Mouse (Mus musculus) intestine, embryonic 15.5 days (tissue): ENCODE results near the gene Hnrnpa0. TPM values are rescaled to one million over a fixed set of nuclear protein-coding genes. Genes with fewer than 3 reads are reported as not detected.

Source experiments
- ATAC-seq: fragments of 200-750 bp; cut with Nextera tagmentation; 2 replicates; pipeline ENCODE4 v1.8.0; 2017; ENCODE audit warnings: moderate TSS enrichment, moderate library complexity
- H3K27ac ChIP-seq: fragments of 300-500 bp; sonication (generic); 2 replicates; pipeline ENCODE4 v1.5.1; 2015; ENCODE audit warnings: mild to moderate bottlenecking, inconsistent platforms
- H3K27me3 ChIP-seq: fragments of 300-500 bp; sonication (generic); replicated peaks from 2 replicates; pipeline ENCODE4 v1.6.1; 2015; ENCODE audit warnings: inconsistent platforms
- H3K36me3 ChIP-seq: fragments of 300-500 bp; sonication (generic); 2 replicates; pipeline ENCODE4 v1.6.1; 2015; ENCODE audit warnings: inconsistent platforms
- H3K4me1 ChIP-seq: fragments of 300-500 bp; sonication (generic); replicated peaks from 2 replicates; pipeline ENCODE4 v1.6.1; 2015; ENCODE audit warnings: inconsistent platforms
- H3K4me2 ChIP-seq: fragments of 300-500 bp; sonication (generic); replicated peaks from 2 replicates; pipeline ENCODE4 v1.6.1; 2015; ENCODE audit warnings: mild to moderate bottlenecking, inconsistent platforms
- H3K4me3 ChIP-seq: fragments of 300-500 bp; sonication (generic); replicated peaks from 2 replicates; pipeline ENCODE4 v1.5.1; 2015; ENCODE audit warnings: inconsistent platforms
- H3K9ac ChIP-seq: fragments of 300-500 bp; sonication (generic); 2 replicates; pipeline ENCODE4 v1.6.1; 2015; ENCODE audit warnings: inconsistent platforms
- H3K9me3 ChIP-seq: fragments of 300-500 bp; sonication (generic); 2 replicates; pipeline ENCODE4 v1.6.1; 2016; ENCODE audit warnings: inconsistent platforms
- WGBS: fragments of 180-500 bp; shearing (Covaris S2); methylation state at CpG from one replicate; pipeline ENCODE4 v1.1.7; 2015; 5-methylcytosine and 5-hydroxymethylcytosine counted together
- polyA plus RNA-seq: library from polyadenylated mRNA; unstranded; fragments of >200 nt; fragmentation: Nextera tagmentation; extraction: Ambion mirVana; gene quantifications from 2 replicates; pipeline ENCODE4 v1.2.1, GENCODE M21; 2015

The Hnrnpa0 gene
- polyA plus RNA-seq: 28.2 and 36.2 TPM in 2 replicates

DNA sequence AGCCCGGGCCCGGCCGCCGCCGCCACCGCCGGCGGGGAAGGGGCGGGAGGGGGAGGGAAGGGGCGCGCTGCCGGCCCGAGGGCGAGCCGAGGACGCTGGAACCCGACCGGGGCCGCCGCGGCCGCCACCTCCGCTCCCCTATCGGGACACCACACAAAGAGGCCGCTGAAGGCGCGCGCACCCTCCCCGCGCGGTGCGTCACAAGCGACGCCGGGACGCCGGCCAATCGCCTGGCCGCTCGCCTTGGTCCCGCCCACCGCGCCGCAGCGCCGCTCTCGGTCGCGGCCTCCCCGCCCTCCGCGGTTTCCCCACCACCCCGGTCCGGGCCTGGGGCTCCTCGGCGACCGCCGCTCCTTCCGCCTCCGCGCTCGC, at the start of gene Hnrnpa0:
TSS of gene Hnrnpa0 (minus strand) at position 161 of the 372 bp plus-strand sequence.
- Histone ChIP-seq H3K27me3 (no peaks in the 10 kb centered on the region), H3K9ac (peak within 1 kb of the TSS; percentile 99), H3K27ac (peak within 1 kb of the TSS; percentile 98), H3K9me3 (no peaks in the 10 kb centered on the region), H3K36me3 (no peaks in the 10 kb centered on the region), H3K4me1 (peaks cover 23% of the 10 kb centered on the region), H3K4me3 (peak within 1 kb of the TSS; percentile 90), H3K4me2 (peak within 1 kb of the TSS; percentile 73)
- ATAC-seq: peak; percentile 95
- 0% methylated on average over 25 of the region's 62 CpGs for WGBS

DNA sequence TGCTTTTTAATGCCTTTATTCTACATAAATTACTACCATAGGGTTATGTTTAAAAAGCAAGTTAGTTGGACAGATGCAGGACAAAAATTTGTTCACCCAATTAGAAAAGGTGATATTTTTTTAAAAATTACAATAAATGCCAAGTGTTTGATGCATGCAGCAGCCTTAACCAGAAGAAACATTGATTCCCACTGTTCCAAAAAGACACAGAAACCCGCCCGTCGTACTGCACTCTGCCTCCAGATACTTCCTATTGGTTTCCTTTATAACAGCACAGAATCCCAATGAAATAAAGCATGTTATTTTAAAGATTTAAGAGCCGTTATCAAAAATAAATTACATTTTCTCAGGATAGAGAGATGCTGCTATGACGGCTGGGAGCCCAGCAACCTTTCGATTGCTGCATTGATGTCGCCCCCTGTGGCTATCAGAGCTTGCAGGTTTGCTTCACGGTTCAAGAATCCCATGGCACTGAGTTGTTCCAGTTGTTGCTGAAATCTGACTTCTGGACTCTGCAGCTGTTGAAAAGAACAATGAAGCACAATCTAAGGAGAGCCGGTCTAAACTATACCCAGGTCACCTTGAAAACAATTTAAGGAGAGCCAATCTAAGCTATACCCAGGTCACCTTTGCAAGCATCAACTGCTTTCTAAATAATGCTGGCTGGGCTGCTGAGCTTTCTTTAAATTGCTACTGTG, 49.3 kb upstream of the Hnrnpa0 start:
- Histone ChIP-seq H3K4me2 (no peak overlapping the region), H3K27me3 (no peaks in the 10 kb centered on the region), H3K9me3 (no peaks in the 10 kb centered on the region), H3K36me3 (peaks cover 14% of the 10 kb centered on the region; the same call in 1 of the 2 replicates), H3K9ac (no peak overlapping the region), H3K27ac (no peak overlapping the region), H3K4me3 (no peak overlapping the region), H3K4me1 (no peaks in the 10 kb centered on the region)
- no peak for ATAC-seq
- 90% methylated on average over 9 of the region's 9 CpGs for WGBS

DNA sequence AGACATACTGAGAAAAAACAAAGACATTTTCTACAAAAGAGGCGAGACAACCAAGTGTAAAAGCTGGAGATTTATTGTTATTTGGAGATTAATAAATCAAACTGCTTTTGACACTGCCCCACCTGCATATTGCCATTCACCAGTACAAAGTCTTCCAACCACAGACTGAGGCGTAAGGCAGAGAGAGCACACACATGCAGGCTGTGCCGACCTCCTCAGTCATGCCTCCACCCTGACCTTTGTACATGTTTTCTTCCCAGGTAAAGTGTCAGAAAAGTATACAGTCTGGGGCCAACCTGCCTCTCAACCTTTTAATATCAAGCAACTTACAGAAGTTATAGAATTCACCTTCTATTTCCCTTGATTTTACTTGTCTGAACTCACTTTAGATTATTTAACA, 47.7 kb upstream of the Hnrnpa0 start:
- peak; percentile 95 for ATAC-seq
- Histone ChIP-seq H3K27ac (no peak overlapping the region), H3K36me3 (peaks cover 14% of the 10 kb centered on the region; the same call in 1 of the 2 replicates), H3K4me2 (no peak overlapping the region), H3K27me3 (no peaks in the 10 kb centered on the region), H3K4me3 (no peak overlapping the region), H3K9ac (no peak overlapping the region), H3K9me3 (no peaks in the 10 kb centered on the region), H3K4me1 (no peaks in the 10 kb centered on the region)
- 59% methylated on average over 3 of the region's 3 CpGs for WGBS

DNA sequence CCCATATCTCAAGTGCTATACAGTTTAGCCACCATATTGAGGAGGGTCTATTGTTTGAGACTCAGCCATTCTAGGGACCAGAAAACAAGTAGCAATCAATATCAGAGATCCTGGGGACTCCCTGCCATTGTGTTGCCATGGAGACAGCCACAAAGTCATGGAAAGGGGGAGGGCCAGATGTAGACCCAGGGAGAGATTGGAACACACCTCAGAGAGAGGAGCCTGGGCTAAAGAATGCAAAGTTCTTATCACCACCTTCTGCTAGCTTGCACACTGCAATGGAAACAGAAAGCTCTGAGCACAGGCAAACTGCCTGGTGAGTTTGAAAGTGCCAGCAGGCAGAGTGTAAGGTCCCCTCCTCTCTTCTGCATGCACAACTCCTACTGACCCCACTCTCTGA, 39.8 kb upstream of the Hnrnpa0 start:
- Histone ChIP-seq H3K36me3 (peaks cover 7% of the 10 kb centered on the region; the same call in 1 of the 2 replicates), H3K9me3 (no peaks in the 10 kb centered on the region), H3K27ac (no peak overlapping the region), H3K4me2 (no peak overlapping the region), H3K4me1 (no peaks in the 10 kb centered on the region), H3K4me3 (no peak overlapping the region), H3K9ac (no peak overlapping the region), H3K27me3 (no peaks in the 10 kb centered on the region)
- no peak for ATAC-seq

- no peak for ATAC-seq
- Histone ChIP-seq H3K36me3 (peaks cover 29% of the 10 kb centered on the region), H3K4me1 (no peaks in the 10 kb centered on the region), H3K9ac (no peak overlapping the region), H3K9me3 (no peaks in the 10 kb centered on the region), H3K27me3 (no peaks in the 10 kb centered on the region), H3K4me2 (no peak overlapping the region), H3K4me3 (no peak overlapping the region), H3K27ac (no peak overlapping the region)
- 94% methylated on average over 12 of the region's 12 CpGs for WGBS
Measured at GRCm38 (mm10) chr13:58163343-58163742, 35.0 kb upstream of the Hnrnpa0 start.

DNA sequence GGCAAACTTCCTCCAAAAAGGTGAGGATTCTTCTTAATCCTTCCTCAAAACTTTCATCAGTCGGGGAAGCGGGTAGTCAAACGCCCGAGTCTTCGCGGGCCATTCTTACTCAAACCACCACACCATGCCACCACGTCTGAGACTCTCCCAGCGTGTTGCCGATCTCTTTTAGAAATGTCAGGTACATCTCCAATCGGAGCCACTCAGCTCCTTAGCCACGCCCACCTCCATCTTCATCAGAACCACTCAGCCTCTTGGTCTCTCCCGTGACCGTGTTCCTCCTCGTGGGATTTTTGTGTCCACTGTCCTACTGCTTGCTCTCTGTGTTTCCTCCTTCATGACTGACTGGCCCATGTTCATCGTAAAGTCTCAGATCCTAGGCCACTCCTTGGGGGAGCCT, 32.4 kb upstream of the Hnrnpa0 start:
- no peak overlapping the region for H3K27ac ChIP-seq
- H3K4me2 ChIP-seq: no peak overlapping the region
- no peaks in the 10 kb centered on the region for H3K27me3 ChIP-seq
- 96% methylated on average over 15 of the region's 15 CpGs for WGBS
- ATAC-seq: no peak
- H3K9ac ChIP-seq: no peak overlapping the region
- H3K4me3 ChIP-seq: no peak overlapping the region
- H3K9me3 ChIP-seq: no peaks in the 10 kb centered on the region
- H3K4me1 ChIP-seq: peaks cover 4% of the 10 kb centered on the region
- peaks cover 29% of the 10 kb centered on the region for H3K36me3 ChIP-seq

- Histone ChIP-seq H3K4me3 (peak overlapping the region; percentile 91), H3K27me3 (no peaks in the 10 kb centered on the region), H3K4me1 (peaks cover 4% of the 10 kb centered on the region), H3K36me3 (peaks cover 23% of the 10 kb centered on the region), H3K4me2 (peak overlapping the region; percentile 95), H3K9ac (peak overlapping the region; percentile 66), H3K9me3 (no peaks in the 10 kb centered on the region), H3K27ac (peak overlapping the region; percentile 52)
- WGBS: 5% methylated on average over 16 of the region's 16 CpGs
- peak; percentile 67 for ATAC-seq
Measured at GRCm38 (mm10) chr13:58158099-58158912, 29.9 kb upstream of the Hnrnpa0 start.

- 0% methylated on average over 30 of the region's 30 CpGs for WGBS
- H3K27ac ChIP-seq: peak within 1 kb of the TSS; percentile 52
- peak within 1 kb of the TSS; percentile 95 for H3K4me2 ChIP-seq
- peak within 1 kb of the TSS; percentile 66 for H3K9ac ChIP-seq
- peak; percentile 94 for ATAC-seq
- H3K4me1 ChIP-seq: peaks cover 4% of the 10 kb centered on the region
- peaks cover 22% of the 10 kb centered on the region for H3K36me3 ChIP-seq
- H3K4me3 ChIP-seq: peak within 1 kb of the TSS; percentile 91
- H3K27me3 ChIP-seq: no peaks in the 10 kb centered on the region
- no peaks in the 10 kb centered on the region for H3K9me3 ChIP-seq
Measured at GRCm38 (mm10) chr13:58157447-58158098, 29.2 kb upstream of the Hnrnpa0 start, which contains the start of gene Idnk. Gene Idnk, plus strand, starts transcription at chr13:58157649.

DNA sequence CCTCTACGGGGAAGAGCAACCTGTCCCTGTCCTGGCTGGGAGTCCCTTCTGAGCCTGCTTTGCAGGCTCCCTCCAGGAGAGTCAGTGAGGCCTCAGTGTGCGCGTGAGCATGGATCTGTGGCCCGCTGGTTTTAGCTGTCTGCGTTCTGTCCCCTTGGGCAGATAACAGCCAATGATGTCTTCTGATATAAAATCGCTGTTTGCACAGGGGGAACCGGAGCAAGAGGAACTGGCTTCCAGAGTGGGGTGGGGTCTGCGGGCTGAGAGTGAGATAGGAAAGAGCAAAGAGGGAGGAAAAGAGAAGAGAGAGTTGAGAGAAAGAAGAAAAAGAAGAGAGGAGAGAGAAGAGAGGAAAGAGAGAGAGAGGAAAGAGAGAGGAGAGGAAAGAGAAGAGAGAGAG, 28.7 kb upstream of the Hnrnpa0 start:
- H3K9ac ChIP-seq: peak overlapping the region; percentile 66; the same call in 1 of the 2 replicates
- H3K27ac ChIP-seq: no peak overlapping the region
- no peaks in the 10 kb centered on the region for H3K27me3 ChIP-seq
- H3K4me3 ChIP-seq: peak overlapping the region; percentile 91
- WGBS: 22% methylated on average over 8 of the region's 8 CpGs
- peaks cover 22% of the 10 kb centered on the region for H3K36me3 ChIP-seq
- H3K4me1 ChIP-seq: peaks cover 4% of the 10 kb centered on the region
- H3K9me3 ChIP-seq: no peaks in the 10 kb centered on the region
- ATAC-seq: 0 out of 2 replicates have a peak, but pooled peaks have one; percentile 3
- H3K4me2 ChIP-seq: peak overlapping the region; percentile 95

DNA sequence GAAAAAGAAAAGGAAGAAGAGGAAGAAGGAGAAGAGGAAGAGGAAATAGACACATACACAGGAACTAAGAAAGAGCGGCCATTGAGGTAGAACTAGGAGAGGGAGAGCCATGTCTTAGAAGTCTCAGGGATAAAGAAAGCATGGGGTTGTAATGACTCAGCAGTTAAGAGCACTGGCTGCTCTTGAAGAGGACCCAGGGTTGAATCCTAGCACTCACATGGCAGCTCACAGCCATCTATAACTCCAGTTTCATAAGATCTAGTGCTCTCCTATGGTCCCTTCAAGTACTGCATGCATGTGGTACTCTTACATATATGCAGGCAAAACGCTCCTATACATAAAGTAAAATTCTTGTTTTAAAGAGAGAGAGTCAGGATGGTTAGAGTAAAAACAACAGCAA, 27.7 kb upstream of the Hnrnpa0 start:
- Histone ChIP-seq H3K9ac (no peak overlapping the region), H3K4me3 (no peak overlapping the region), H3K9me3 (no peaks in the 10 kb centered on the region), H3K36me3 (peaks cover 13% of the 10 kb centered on the region), H3K27me3 (no peaks in the 10 kb centered on the region), H3K4me2 (no peak overlapping the region), H3K27ac (no peak overlapping the region), H3K4me1 (peaks cover 4% of the 10 kb centered on the region)
- WGBS: 84% methylated on average over 2 of the region's 2 CpGs
- ATAC-seq: no peak

DNA sequence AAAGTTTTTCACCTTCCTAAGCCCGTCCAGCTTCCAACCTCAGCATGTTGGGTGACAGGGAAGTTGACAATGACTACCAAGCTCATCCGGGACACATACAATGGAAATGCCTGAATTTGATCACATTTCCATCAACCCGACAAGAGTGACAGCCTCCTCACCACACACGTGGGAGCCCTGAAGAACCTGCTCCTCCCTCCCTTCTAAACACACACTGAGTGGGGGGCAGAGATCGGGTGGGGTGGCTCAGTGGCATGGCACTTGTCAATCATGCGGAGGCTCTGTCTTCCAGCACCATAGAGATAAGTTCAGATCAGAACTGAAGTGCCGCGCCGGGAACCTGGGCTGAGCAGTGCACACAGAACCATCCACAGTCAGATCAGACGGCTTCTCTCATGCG, 22.1 kb upstream of the Hnrnpa0 start:
- no peaks in the 10 kb centered on the region for H3K27me3 ChIP-seq
- H3K4me2 ChIP-seq: no peak overlapping the region
- H3K4me3 ChIP-seq: no peak overlapping the region
- 0 out of 2 replicates have a peak, but pooled peaks cover 8% of the 10 kb centered on the region for H3K4me1 ChIP-seq
- no peak overlapping the region for H3K27ac ChIP-seq
- H3K9ac ChIP-seq: no peak overlapping the region
- no peaks in the 10 kb centered on the region for H3K9me3 ChIP-seq
- WGBS: 83% methylated on average over 11 of the region's 11 CpGs
- ATAC-seq: no peak
- no peaks in the 10 kb centered on the region for H3K36me3 ChIP-seq

GRCm38 (mm10) chr13:58149629-58150028, 21.3 kb upstream of the Hnrnpa0 start:
- WGBS: 85% methylated on average over 3 of the region's 3 CpGs
- Histone ChIP-seq H3K9ac (no peak overlapping the region), H3K4me2 (no peak overlapping the region), H3K27ac (no peak overlapping the region), H3K4me3 (no peak overlapping the region), H3K27me3 (no peaks in the 10 kb centered on the region), H3K36me3 (no peaks in the 10 kb centered on the region), H3K9me3 (no peaks in the 10 kb centered on the region), H3K4me1 (0 out of 2 replicates have a peak, but pooled peaks cover 8% of the 10 kb centered on the region)
- no peak for ATAC-seq
